Mouse (Mus musculus): Measurements from ENCODE around the gene Lipi.

Lipi gene

GRCm38 (mm10) chr16:75585961-75586360 lies at the start of gene Lipi:
TSS of gene Lipi (minus strand) at chr16:75586061.
- no peak for DNase-seq (ENCODE audit: low read depth, low spot score)

- no peak for DNase-seq (ENCODE audit: low read depth, low spot score)
Observed at GRCm38 (mm10) chr16:75627862-75628261, 42.0 kb upstream of the Lipi start.

GRCm38 (mm10) chr16:75617651-75618349 lies 31.9 kb upstream of the Lipi start:
- DNase-seq (ENCODE audit: low read depth, low spot score) = peak; percentile 16

- DNase-seq (ENCODE audit: low read depth, low spot score) = no peak
Observed at GRCm38 (mm10) chr16:75612561-75612960, 26.7 kb upstream of the Lipi start.

- no peak for DNase-seq (ENCODE audit: low read depth, low spot score)
Observed at GRCm38 (mm10) chr16:75606415-75606814, 20.6 kb upstream of the Lipi start.

- DNase-seq (ENCODE audit: low read depth, low spot score) = no peak
Observed at GRCm38 (mm10) chr16:75593501-75594183, 7.8 kb upstream of the Lipi start.

GRCm38 (mm10) chr16:75592671-75593500 lies 7.0 kb upstream of the Lipi start, which contains the start of gene Rbm11:
TSS of gene Rbm11 (plus strand) at chr16:75592844.
- DNase-seq (ENCODE audit: low read depth, low spot score) = peak; percentile 53

- no peak for DNase-seq (ENCODE audit: low read depth, low spot score)
Observed at GRCm38 (mm10) chr16:75586466-75586865, 605 bp upstream of the Lipi start.

- DNase-seq (ENCODE audit: low read depth, low spot score) = no peak
Observed at GRCm38 (mm10) chr16:75582279-75582678, 3.6 kb downstream of the Lipi start.

- no peak for DNase-seq (ENCODE audit: low read depth, low spot score)
Observed at GRCm38 (mm10) chr16:75562910-75563309, 23.0 kb downstream of the Lipi start.

- no peak for DNase-seq (ENCODE audit: low read depth, low spot score)
Observed at GRCm38 (mm10) chr16:75545310-75545709, 40.6 kb downstream of the Lipi start.

- no peak for DNase-seq (ENCODE audit: low read depth, low spot score)
Observed at GRCm38 (mm10) chr16:75537784-75538565, 47.9 kb downstream of the Lipi start.

GRCm38 (mm10) chr16:75531705-75532104 lies 54.2 kb downstream of the Lipi start:
- DNase-seq (ENCODE audit: low read depth, low spot score) = no peak

GRCm38 (mm10) chr16:75496568-75496967 lies 89.3 kb downstream of the Lipi start:
- DNase-seq (ENCODE audit: low read depth, low spot score) = no peak

All from retina, postnatal 7 days (tissue).